Mouse (Mus musculus) C2C12 (cell line): Measurements from ENCODE around the gene Adh7.

Source experiments
- CEBPB ChIP-seq: IDR thresholded peaks from one replicate; pipeline ENCODE4 v1.6.1; 2011; ENCODE audit warnings: low read depth, mild to moderate bottlenecking, control low read depth, moderate library complexity
- CTCF ChIP-seq: IDR thresholded peaks from one replicate; pipeline ENCODE4 v1.5.1; 2011; ENCODE audit not compliant: control insufficient read depth, insufficient read depth, insufficient read length
- MAX ChIP-seq: IDR thresholded peaks from one replicate; pipeline ENCODE4 v1.6.1; 2011; ENCODE audit warnings: mild to moderate bottlenecking, control low read depth
- MYOD1 ChIP-seq: IDR thresholded peaks from one replicate; pipeline ENCODE4 v1.6.1; 2011; ENCODE audit warnings: low read depth; ENCODE audit not compliant: control insufficient read depth, insufficient read length
- MYOG ChIP-seq: IDR thresholded peaks from one replicate; pipeline ENCODE4 v1.6.1; 2011; ENCODE audit not compliant: control insufficient read depth, insufficient read length; ENCODE audit errors: extremely low read depth
- USF1 ChIP-seq: IDR thresholded peaks from one replicate; pipeline ENCODE4 v1.6.1; 2011; ENCODE audit warnings: low read depth, mild to moderate bottlenecking, control low read depth, moderate library complexity

- no peak for TF ChIP-seq CTCF
- TF ChIP-seq MYOD1 = no peak
- TF ChIP-seq MAX = no peak
- TF ChIP-seq MYOG = no peak
- no peak for TF ChIP-seq USF1
- TF ChIP-seq CEBPB = no peak
These were observed 21.9 kb downstream of the Adh7 start for GRCm38 (mm10) chr3:138239461-138239860.
